Mouse (Mus musculus): ENCODE results near the gene Lalba. TPM values are rescaled to one million over a fixed set of nuclear protein-coding genes. Genes with fewer than 3 reads are reported as not detected.
"Not testable (repeated sequence)": the region's sequence is repeated elsewhere in the genome, so short reads cannot be mapped to it uniquely, and the experiment has no call there.

Gene Lalba
- polyA plus RNA-seq, 1 experiment from 2014 or later = 0.28 TPM

GRCm38 (mm10) chr15:98430925-98431324 is 51.6 kb downstream of the Lalba start, which contains the start of gene Olfr282:
Olfr282 (plus strand) TSS chr15:98431225.
- H3K4me2 ChIP-seq (replicated peaks; ENCODE audit: low read depth, low read length); H3K9ac ChIP-seq (ENCODE audit: low read depth, low read length); H3K36me3 ChIP-seq (ENCODE audit: control insufficient read depth, insufficient read depth, low read length); ATAC-seq (ENCODE audit: low FRiP score, low TSS enrichment); H3K4me3 ChIP-seq (ENCODE audit: low read length); H3K9me3 ChIP-seq (ENCODE audit: control insufficient read depth, low read length); H3K27me3 ChIP-seq (ENCODE audit: control insufficient read depth, insufficient read depth, low read length); H3K4me1 ChIP-seq (ENCODE audit: control insufficient read depth, insufficient read depth, low read length); H3K27ac ChIP-seq (ENCODE audit: low read depth, low read length): not testable (repeated sequence)
- 74% methylated on average over 5 of the region's 5 CpGs for WGBS

Small RNA genes within 50 kb of the gene (microRNA-seq; reads per million reads assigned to microRNA genes)
- 2.1 reads per million, percentile 3 among the genes with 10 or more reads in this experiment for gene Mir1291

Other genes starting within 250 kb of the Lalba start
- not detected in 2 replicates for gene Olfr286, start 248.3 kb downstream of the Lalba start, polyA plus RNA-seq (2014; fragmentation: Nextera tagmentation; extraction: Ambion mirVana)
- gene H1fnt, start 225.4 kb downstream of the Lalba start, polyA plus RNA-seq (2014; fragmentation: Nextera tagmentation; extraction: Ambion mirVana) = not detected in 2 replicates
- 0.47 and 1.3 TPM in 2 replicates for gene Zfp641, start 186.6 kb downstream of the Lalba start, polyA plus RNA-seq (2014; fragmentation: Nextera tagmentation; extraction: Ambion mirVana)
- not detected in 2 replicates for gene Olfr285, start 165.4 kb downstream of the Lalba start, polyA plus RNA-seq (2014; fragmentation: Nextera tagmentation; extraction: Ambion mirVana)
- not detected in 2 replicates for gene Olfr284, start 141.7 kb downstream of the Lalba start, polyA plus RNA-seq (2014; fragmentation: Nextera tagmentation; extraction: Ambion mirVana)
- gene Olfr283, start 101.8 kb downstream of the Lalba start, polyA plus RNA-seq (2014; fragmentation: Nextera tagmentation; extraction: Ambion mirVana) = not detected in 2 replicates
- gene Olfr282, start 51.5 kb downstream of the Lalba start, polyA plus RNA-seq (2014; fragmentation: Nextera tagmentation; extraction: Ambion mirVana) = not detected in 2 replicates
- gene Olfr281, start 30.1 kb downstream of the Lalba start, polyA plus RNA-seq (2014; fragmentation: Nextera tagmentation; extraction: Ambion mirVana) = not detected in 2 replicates
- gene OR5BS1P, start 12.8 kb downstream of the Lalba start, polyA plus RNA-seq (2014; fragmentation: Nextera tagmentation; extraction: Ambion mirVana) = not detected in 2 replicates
- not detected in 2 replicates for gene Olfr279, start 9.7 kb upstream of the Lalba start, polyA plus RNA-seq (2014; fragmentation: Nextera tagmentation; extraction: Ambion mirVana)
- gene Kansl2, start 51.5 kb upstream of the Lalba start, polyA plus RNA-seq (2014; fragmentation: Nextera tagmentation; extraction: Ambion mirVana) = 107 and 123 TPM in 2 replicates
- 55.4 and 72.9 TPM in 2 replicates for gene Ccnt1, start 88.2 kb upstream of the Lalba start, polyA plus RNA-seq (2014; fragmentation: Nextera tagmentation; extraction: Ambion mirVana)
- gene 4930415O20Rik, start 88.3 kb upstream of the Lalba start, polyA plus RNA-seq (2014; fragmentation: Nextera tagmentation; extraction: Ambion mirVana) = 0.57 TPM in 1 of 2 replicates, not detected in the other
- gene Adcy6, start 127.4 kb upstream of the Lalba start, polyA plus RNA-seq (2014; fragmentation: Nextera tagmentation; extraction: Ambion mirVana) = 26.2 and 31.5 TPM in 2 replicates
- 21.5 and 26.5 TPM in 2 replicates for gene Cacnb3, start 148.1 kb upstream of the Lalba start, polyA plus RNA-seq (2014; fragmentation: Nextera tagmentation; extraction: Ambion mirVana)
- 27.3 and 32.2 TPM in 2 replicates for gene Ddx23, start 180.2 kb upstream of the Lalba start, polyA plus RNA-seq (2014; fragmentation: Nextera tagmentation; extraction: Ambion mirVana)
- gene Rnd1, start 194.7 kb upstream of the Lalba start, polyA plus RNA-seq (2014; fragmentation: Nextera tagmentation; extraction: Ambion mirVana) = 0.28 and 0.31 TPM in 2 replicates
- 0.69 and 1.0 TPM in 2 replicates for gene Ccdc65, start 225.5 kb upstream of the Lalba start, polyA plus RNA-seq (2014; fragmentation: Nextera tagmentation; extraction: Ambion mirVana)
- 28.8 and 33.4 TPM in 2 replicates for gene Fkbp11, start 245.5 kb upstream of the Lalba start, polyA plus RNA-seq (2014; fragmentation: Nextera tagmentation; extraction: Ambion mirVana)